Mouse (Mus musculus) erythroid progenitor cell, adult 5-6 weeks (primary cell): ENCODE measurements around the gene Pcdh9. TPM values are rescaled to one million over a fixed set of nuclear protein-coding genes. Genes with fewer than 3 reads are reported as not detected.

Experiments used
- ATAC-seq: replicated peaks from 2 replicates; pipeline ENCODE4 v1.8.0; 2016; ENCODE audit warnings: moderate number of reproducible peaks, mild to moderate bottlenecking, moderate TSS enrichment, inconsistent platforms; ENCODE audit not compliant: poor library complexity, low FRiP score, severe bottlenecking
- total RNA-seq, 2 experiments: library from RNA; stranded (forward) in 1 of 2; stranded (reverse) in 1 of 2; fragments of 150-400 nt in 1 of 2; fragments of 186-747, 209-891 nt in 1 of 2; gene quantifications; 2 replicates each; pipeline versions ENCODE4 v1.2.3 to v1.2.4; 2015 to 2017; ENCODE audit warnings: low replicate concordance in 2 of 2

Pcdh9 gene
- total RNA-seq (2015; ENCODE audit: low replicate concordance) (not detected in 2 replicates), total RNA-seq (2017; ENCODE audit: low replicate concordance) (not detected in 2 replicates)

GRCm38 (mm10) chr14:93890519-93891370 lies at the start of gene Pcdh9:
Pcdh9 (minus strand) TSS chr14:93890679.
- ATAC-seq: no peak

- ATAC-seq: no peak
Observed at GRCm38 (mm10) chr14:93906928-93907327, 16.4 kb upstream of the Pcdh9 start.

- no peak for ATAC-seq
Observed at GRCm38 (mm10) chr14:93898533-93898932, 8.1 kb upstream of the Pcdh9 start.

- no peak for ATAC-seq
Observed at GRCm38 (mm10) chr14:93895131-93895530, 4.7 kb upstream of the Pcdh9 start.

- ATAC-seq: no peak
Observed at GRCm38 (mm10) chr14:93891371-93891746, 880 bp upstream of the Pcdh9 start.

- ATAC-seq: no peak
Observed at GRCm38 (mm10) chr14:93889839-93890518, 500 bp downstream of the Pcdh9 start.

GRCm38 (mm10) chr14:93889231-93889630 lies 1.2 kb downstream of the Pcdh9 start:
- no peak for ATAC-seq

- no peak for ATAC-seq
Observed at GRCm38 (mm10) chr14:93888346-93888745, 2.1 kb downstream of the Pcdh9 start.

- no peak for ATAC-seq
Observed at GRCm38 (mm10) chr14:93887066-93887465, 3.4 kb downstream of the Pcdh9 start.

- ATAC-seq: no peak
Observed at GRCm38 (mm10) chr14:93885551-93886084, 4.9 kb downstream of the Pcdh9 start.

GRCm38 (mm10) chr14:93884467-93884866 lies 6.0 kb downstream of the Pcdh9 start:
- ATAC-seq: no peak

GRCm38 (mm10) chr14:93880071-93880470 lies 10.4 kb downstream of the Pcdh9 start:
- ATAC-seq: no peak

- ATAC-seq: no peak
Observed at GRCm38 (mm10) chr14:93875968-93876367, 14.5 kb downstream of the Pcdh9 start.

GRCm38 (mm10) chr14:93868211-93868610 lies 22.3 kb downstream of the Pcdh9 start:
- no peak for ATAC-seq

- no peak for ATAC-seq
Observed at GRCm38 (mm10) chr14:93858069-93858468, 32.4 kb downstream of the Pcdh9 start.

- ATAC-seq: no peak
Observed at GRCm38 (mm10) chr14:93846091-93846677, 44.3 kb downstream of the Pcdh9 start.

- no peak for ATAC-seq
Observed at GRCm38 (mm10) chr14:93842686-93843288, 47.7 kb downstream of the Pcdh9 start.

GRCm38 (mm10) chr14:93832511-93832910 lies 58.0 kb downstream of the Pcdh9 start:
- ATAC-seq: no peak

- ATAC-seq: no peak
Observed at GRCm38 (mm10) chr14:93827159-93827558, 63.3 kb downstream of the Pcdh9 start.

GRCm38 (mm10) chr14:93826042-93826462 lies 64.4 kb downstream of the Pcdh9 start:
- ATAC-seq: no peak
